Mouse (Mus musculus) kidney, embryonic 15.5 days (tissue): ENCODE data around the gene Ftsj1. TPM values are rescaled to one million over a fixed set of nuclear protein-coding genes. Genes with fewer than 3 reads are reported as not detected.

Experiments
- ATAC-seq: fragments of 200-750 bp; cut with Nextera tagmentation; replicated peaks from 2 replicates; pipeline ENCODE4 v1.8.0; 2017; ENCODE audit warnings: moderate TSS enrichment; ENCODE audit not compliant: low FRiP score
- H3K27ac ChIP-seq: fragments of 300-500 bp; sonication (generic); 2 replicates; pipeline ENCODE4 v1.5.1; 2015; ENCODE audit warnings: mild to moderate bottlenecking, inconsistent platforms
- H3K27me3 ChIP-seq: fragments of 300-500 bp; sonication (generic); 2 replicates; pipeline ENCODE4 v1.6.1; 2015; ENCODE audit warnings: inconsistent platforms
- H3K36me3 ChIP-seq: fragments of 300-500 bp; sonication (generic); 2 replicates; pipeline ENCODE4 v1.6.1; 2015; ENCODE audit warnings: inconsistent platforms
- H3K4me1 ChIP-seq: fragments of 300-500 bp; sonication (generic); 2 replicates; pipeline ENCODE4 v1.6.1; 2015; ENCODE audit warnings: inconsistent platforms
- H3K4me2 ChIP-seq: fragments of 300-500 bp; sonication (generic); 2 replicates; pipeline ENCODE4 v1.6.1; 2015; ENCODE audit warnings: moderate library complexity, mild to moderate bottlenecking, inconsistent platforms
- H3K4me3 ChIP-seq: fragments of 300-500 bp; sonication (generic); replicated peaks from 2 replicates; pipeline ENCODE4 v1.5.1; 2015; ENCODE audit warnings: mild to moderate bottlenecking, inconsistent platforms
- H3K9ac ChIP-seq: fragments of 300-500 bp; sonication (generic); 2 replicates; pipeline ENCODE4 v1.6.1; 2015; ENCODE audit warnings: mild to moderate bottlenecking, inconsistent platforms
- H3K9me3 ChIP-seq: fragments of 300-500 bp; sonication (generic); replicated peaks from 2 replicates; pipeline ENCODE4 v1.6.1; 2016; ENCODE audit warnings: inconsistent platforms
- WGBS: fragments of 180-500 bp; shearing (Covaris S2); methylation state at CpG from one replicate; pipeline ENCODE4 v1.1.7; 2015; ENCODE audit warnings: mixed read lengths; 5-methylcytosine and 5-hydroxymethylcytosine counted together
- polyA plus RNA-seq: library from polyadenylated mRNA; unstranded; fragments of >200 nt; fragmentation: Nextera tagmentation; extraction: Ambion mirVana; gene quantifications from 2 replicates; pipeline ENCODE4 v1.2.1, GENCODE M21; 2015

The Ftsj1 gene
- polyA plus RNA-seq, 1 experiment from 2014 or later = 39.7 TPM

- Histone ChIP-seq H3K27me3 (no peaks in the 10 kb centered on the region), H3K9me3 (no peaks in the 10 kb centered on the region), H3K9ac (no peak overlapping the region), H3K4me1 (no peaks in the 10 kb centered on the region), H3K27ac (no peak overlapping the region), H3K4me3 (no peak overlapping the region), H3K4me2 (no peak overlapping the region), H3K36me3 (no peaks in the 10 kb centered on the region)
- ATAC-seq = no peak
- 80% methylated on average over 7 of the region's 7 CpGs for WGBS
Observed at GRCm38 (mm10) chrX:8211490-8212207, 40.6 kb downstream of the Ftsj1 start.

GRCm38 (mm10) chrX:8209720-8210119 is 42.5 kb downstream of the Ftsj1 start:
- H3K9me3 ChIP-seq = no peaks in the 10 kb centered on the region
- 72% methylated on average over 2 of the region's 2 CpGs for WGBS
- H3K4me3 ChIP-seq = no peak overlapping the region
- no peak for ATAC-seq
- H3K27me3 ChIP-seq = no peaks in the 10 kb centered on the region
- H3K4me2 ChIP-seq = no peak overlapping the region
- no peak overlapping the region for H3K9ac ChIP-seq
- no peaks in the 10 kb centered on the region for H3K4me1 ChIP-seq
- H3K27ac ChIP-seq = no peak overlapping the region
- H3K36me3 ChIP-seq = no peaks in the 10 kb centered on the region

- Histone ChIP-seq H3K4me3 (no peak overlapping the region; the same call in 1 of the 2 replicates), H3K27me3 (no peaks in the 10 kb centered on the region), H3K27ac (no peak overlapping the region), H3K4me2 (peak overlapping the region; percentile 67), H3K9me3 (no peaks in the 10 kb centered on the region), H3K9ac (no peak overlapping the region), H3K36me3 (no peaks in the 10 kb centered on the region), H3K4me1 (no peaks in the 10 kb centered on the region)
- ATAC-seq = no peak
- WGBS = 50% methylated on average over 4 of the region's 4 CpGs
Observed at GRCm38 (mm10) chrX:8207224-8207623, 45.0 kb downstream of the Ftsj1 start.

- WGBS = 18% methylated on average over 11 of the region's 11 CpGs
- Histone ChIP-seq H3K4me3 (peak overlapping the region; percentile 56), H3K36me3 (no peaks in the 10 kb centered on the region), H3K9me3 (no peaks in the 10 kb centered on the region), H3K27me3 (no peaks in the 10 kb centered on the region), H3K9ac (no peak overlapping the region), H3K4me1 (no peaks in the 10 kb centered on the region), H3K4me2 (peak overlapping the region; percentile 67), H3K27ac (no peak overlapping the region)
- ATAC-seq = peak; percentile 13; the same call in 1 of the 2 replicates
Observed at GRCm38 (mm10) chrX:8206694-8207197, 45.5 kb downstream of the Ftsj1 start.

- Histone ChIP-seq H3K4me2 (peak within 1 kb of the TSS; percentile 67), H3K4me1 (no peaks in the 10 kb centered on the region), H3K4me3 (peak within 1 kb of the TSS; percentile 56), H3K36me3 (no peaks in the 10 kb centered on the region), H3K9ac (peak within 1 kb of the TSS; percentile 53), H3K27ac (no peak within 1 kb of the TSS), H3K9me3 (no peaks in the 10 kb centered on the region), H3K27me3 (no peaks in the 10 kb centered on the region)
- 11% methylated on average over 46 of the region's 46 CpGs for WGBS
- peak; percentile 98 for ATAC-seq
Observed at GRCm38 (mm10) chrX:8206015-8206693, 46.1 kb downstream of the Ftsj1 start, which contains the start of gene Porcn. TSS of gene Porcn (minus strand) at chrX:8206525.

GRCm38 (mm10) chrX:8205551-8205950 is 46.7 kb downstream of the Ftsj1 start:
- peak overlapping the region; percentile 67 for H3K4me2 ChIP-seq
- no peaks in the 10 kb centered on the region for H3K9me3 ChIP-seq
- no peaks in the 10 kb centered on the region for H3K27me3 ChIP-seq
- no peak overlapping the region for H3K27ac ChIP-seq
- no peaks in the 10 kb centered on the region for H3K4me1 ChIP-seq
- H3K9ac ChIP-seq = peak overlapping the region; percentile 53; the same call in 1 of the 2 replicates
- ATAC-seq = no peak
- H3K4me3 ChIP-seq = peak overlapping the region; percentile 56
- WGBS = 47% methylated on average over 7 of the region's 7 CpGs
- no peaks in the 10 kb centered on the region for H3K36me3 ChIP-seq

- 66% methylated on average over 4 of the region's 4 CpGs for WGBS
Observed at GRCm38 (mm10) chrX:8205088-8205487, 47.1 kb downstream of the Ftsj1 start.

GRCm38 (mm10) chrX:8204076-8204475 is 48.1 kb downstream of the Ftsj1 start:
- Histone ChIP-seq H3K27me3 (no peaks in the 10 kb centered on the region), H3K9ac (no peak overlapping the region), H3K36me3 (no peaks in the 10 kb centered on the region), H3K4me3 (no peak overlapping the region), H3K9me3 (no peaks in the 10 kb centered on the region), H3K27ac (no peak overlapping the region), H3K4me1 (no peaks in the 10 kb centered on the region), H3K4me2 (no peak overlapping the region)
- no peak for ATAC-seq
- WGBS = 80% methylated on average over 10 of the region's 10 CpGs

More at GRCm38 (mm10) chrX:8205088-8205487, 47.1 kb downstream of the Ftsj1 start:
- Histone ChIP-seq H3K4me2 (no peak overlapping the region), H3K4me3 (no peak overlapping the region), H3K9me3 (no peaks in the 10 kb centered on the region), H3K27me3 (no peaks in the 10 kb centered on the region), H3K27ac (no peak overlapping the region), H3K9ac (no peak overlapping the region), H3K4me1 (no peaks in the 10 kb centered on the region), H3K36me3 (no peaks in the 10 kb centered on the region)
- ATAC-seq = no peak

- H3K27ac ChIP-seq = no peak overlapping the region
- no peak for ATAC-seq
- no peak overlapping the region for H3K4me3 ChIP-seq
- H3K4me2 ChIP-seq = no peak overlapping the region
- H3K27me3 ChIP-seq = no peaks in the 10 kb centered on the region
- no peaks in the 10 kb centered on the region for H3K4me1 ChIP-seq
- H3K9ac ChIP-seq = no peak overlapping the region
- H3K36me3 ChIP-seq = no peaks in the 10 kb centered on the region
- no peaks in the 10 kb centered on the region for H3K9me3 ChIP-seq
- 92% methylated on average over 14 of the region's 14 CpGs for WGBS
Observed at GRCm38 (mm10) chrX:8203105-8203504, 49.1 kb downstream of the Ftsj1 start.

GRCm38 (mm10) chrX:8193419-8193723 is 58.8 kb downstream of the Ftsj1 start, which contains the start of gene Ebp:
TSS of gene Ebp (minus strand) at chrX:8193512.
- Histone ChIP-seq H3K36me3 (no peaks in the 10 kb centered on the region), H3K4me1 (peaks cover 3% of the 10 kb centered on the region; the same call in 1 of the 2 replicates), H3K27ac (peak within 1 kb of the TSS; percentile 75), H3K9ac (peak within 1 kb of the TSS; percentile 52), H3K9me3 (no peaks in the 10 kb centered on the region), H3K27me3 (no peaks in the 10 kb centered on the region), H3K4me3 (peak within 1 kb of the TSS; percentile 59), H3K4me2 (peak within 1 kb of the TSS; percentile 64)
- peak; percentile 13; the same call in 1 of the 2 replicates for ATAC-seq
- 17% methylated on average over 10 of the region's 10 CpGs for WGBS

GRCm38 (mm10) chrX:8192640-8193418 is 59.4 kb downstream of the Ftsj1 start:
- Histone ChIP-seq H3K4me3 (peak overlapping the region; percentile 59), H3K36me3 (no peaks in the 10 kb centered on the region), H3K27ac (peak overlapping the region; percentile 75), H3K9ac (peak overlapping the region; percentile 52), H3K27me3 (no peaks in the 10 kb centered on the region), H3K9me3 (no peaks in the 10 kb centered on the region), H3K4me2 (peak overlapping the region; percentile 64), H3K4me1 (peaks cover 3% of the 10 kb centered on the region; the same call in 1 of the 2 replicates)
- ATAC-seq = peak; percentile 98
- 17% methylated on average over 38 of the region's 38 CpGs for WGBS
